Mouse (Mus musculus) liver, embryonic 12.5 days (tissue): ENCODE results near the gene Gjd2. TPM values are rescaled to one million over a fixed set of nuclear protein-coding genes. Genes with fewer than 3 reads are reported as not detected.

Source experiments
- ATAC-seq: fragments of 200-750 bp; cut with Nextera tagmentation; 2 replicates; pipeline ENCODE4 v1.8.0; 2017; ENCODE audit warnings: moderate number of reproducible peaks, mild to moderate bottlenecking, moderate library complexity
- H3K27ac ChIP-seq: fragments of 300-500 bp; sonication (generic); 2 replicates; pipeline ENCODE4 v1.5.1; 2016; ENCODE audit warnings: mild to moderate bottlenecking
- H3K27me3 ChIP-seq: fragments of 300-500 bp; sonication (generic); replicated peaks from 2 replicates; pipeline ENCODE4 v1.6.1; 2016; ENCODE audit warnings: mild to moderate bottlenecking, moderate library complexity
- H3K36me3 ChIP-seq: fragments of 300-500 bp; sonication (generic); 2 replicates; pipeline ENCODE4 v1.6.1; 2016; ENCODE audit warnings: mild to moderate bottlenecking, moderate library complexity
- H3K4me1 ChIP-seq: fragments of 300-500 bp; sonication (generic); 2 replicates; pipeline ENCODE4 v1.6.1; 2016
- H3K4me2 ChIP-seq: fragments of 300-500 bp; sonication (generic); 2 replicates; pipeline ENCODE4 v1.6.1; 2016; ENCODE audit warnings: mild to moderate bottlenecking, moderate library complexity
- H3K4me3 ChIP-seq: fragments of 300-500 bp; sonication (generic); 2 replicates; pipeline ENCODE4 v1.5.1; 2016; ENCODE audit warnings: mild to moderate bottlenecking, moderate library complexity
- H3K9ac ChIP-seq: fragments of 300-500 bp; sonication (generic); 2 replicates; pipeline ENCODE4 v1.6.1; 2016; ENCODE audit warnings: mild to moderate bottlenecking, moderate library complexity
- H3K9me3 ChIP-seq: fragments of 300-500 bp; sonication (generic); replicated peaks from 2 replicates; pipeline ENCODE4 v1.6.1; 2016; ENCODE audit warnings: mild to moderate bottlenecking, moderate library complexity
- WGBS: fragments of 180-500 bp; shearing (Covaris S2); methylation state at CpG from one replicate; pipeline ENCODE4 v1.1.7; 2016; ENCODE audit not compliant: insufficient replicate concordance; 5-methylcytosine and 5-hydroxymethylcytosine counted together
- polyA plus RNA-seq: library from polyadenylated mRNA; unstranded; fragments of >200 nt; fragmentation: Nextera tagmentation; extraction: Ambion mirVana; gene quantifications from 2 replicates; pipeline ENCODE4 v1.2.1, GENCODE M21; 2016

Gene Gjd2
- polyA plus RNA-seq: 0.04 TPM in 1 of 2 replicates, not detected in the other

GRCm38 (mm10) chr2:114013295-114013771, at the start of gene Gjd2:
TSS of gene Gjd2 (minus strand) at chr2:114013619.
- Histone ChIP-seq H3K4me1 (no peaks in the 10 kb centered on the region), H3K27ac (no peak within 1 kb of the TSS), H3K4me3 (peak within 1 kb of the TSS; percentile 35), H3K9ac (no peak within 1 kb of the TSS), H3K9me3 (no peaks in the 10 kb centered on the region), H3K4me2 (peak within 1 kb of the TSS; percentile 62), H3K27me3 (peaks cover 57% of the 10 kb centered on the region), H3K36me3 (no peaks in the 10 kb centered on the region)
- ATAC-seq: no peak
- 2% methylated on average over 60 of the region's 60 CpGs for WGBS

- Histone ChIP-seq H3K4me2 (no peak overlapping the region), H3K36me3 (no peaks in the 10 kb centered on the region), H3K27me3 (no peaks in the 10 kb centered on the region), H3K4me1 (no peaks in the 10 kb centered on the region), H3K9ac (no peak overlapping the region), H3K4me3 (no peak overlapping the region), H3K9me3 (no peaks in the 10 kb centered on the region), H3K27ac (no peak overlapping the region)
- no peak for ATAC-seq
- WGBS: 55% methylated on average over 6 of the region's 6 CpGs
Observed at GRCm38 (mm10) chr2:114060071-114060591, 46.7 kb upstream of the Gjd2 start.

DNA sequence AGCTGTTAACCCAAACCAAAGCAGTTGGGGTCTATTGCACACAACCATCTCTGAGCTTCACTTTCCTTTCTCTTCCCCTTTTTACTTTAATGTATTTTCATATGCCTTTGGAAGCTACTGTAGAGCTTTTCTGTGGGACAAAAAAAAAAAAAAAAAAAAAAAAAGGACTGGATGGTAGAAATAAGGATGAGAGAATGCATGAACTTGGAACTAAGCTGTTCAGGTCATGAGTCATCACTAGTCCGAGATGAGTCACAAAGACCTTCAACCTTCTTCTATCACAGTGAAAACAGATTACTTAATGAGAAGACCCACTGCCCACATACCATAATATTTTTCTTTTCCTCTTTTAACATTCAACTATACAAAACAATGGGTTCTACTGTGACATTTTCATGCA, 46.2 kb upstream of the Gjd2 start:
- Histone ChIP-seq H3K4me1 (no peaks in the 10 kb centered on the region), H3K9ac (no peak overlapping the region), H3K4me3 (no peak overlapping the region), H3K9me3 (no peaks in the 10 kb centered on the region), H3K4me2 (no peak overlapping the region), H3K27me3 (no peaks in the 10 kb centered on the region), H3K27ac (no peak overlapping the region), H3K36me3 (no peaks in the 10 kb centered on the region)
- WGBS: 59% methylated on average over 1 of the region's 1 CpGs
- no peak for ATAC-seq

- Histone ChIP-seq H3K9me3 (no peaks in the 10 kb centered on the region), H3K27me3 (no peaks in the 10 kb centered on the region), H3K27ac (no peak overlapping the region), H3K9ac (no peak overlapping the region), H3K4me2 (no peak overlapping the region), H3K4me1 (no peaks in the 10 kb centered on the region), H3K36me3 (no peaks in the 10 kb centered on the region), H3K4me3 (no peak overlapping the region)
- no peak for ATAC-seq
- WGBS: 81% methylated on average over 10 of the region's 10 CpGs
Observed at GRCm38 (mm10) chr2:114058226-114058796, 44.9 kb upstream of the Gjd2 start.

DNA sequence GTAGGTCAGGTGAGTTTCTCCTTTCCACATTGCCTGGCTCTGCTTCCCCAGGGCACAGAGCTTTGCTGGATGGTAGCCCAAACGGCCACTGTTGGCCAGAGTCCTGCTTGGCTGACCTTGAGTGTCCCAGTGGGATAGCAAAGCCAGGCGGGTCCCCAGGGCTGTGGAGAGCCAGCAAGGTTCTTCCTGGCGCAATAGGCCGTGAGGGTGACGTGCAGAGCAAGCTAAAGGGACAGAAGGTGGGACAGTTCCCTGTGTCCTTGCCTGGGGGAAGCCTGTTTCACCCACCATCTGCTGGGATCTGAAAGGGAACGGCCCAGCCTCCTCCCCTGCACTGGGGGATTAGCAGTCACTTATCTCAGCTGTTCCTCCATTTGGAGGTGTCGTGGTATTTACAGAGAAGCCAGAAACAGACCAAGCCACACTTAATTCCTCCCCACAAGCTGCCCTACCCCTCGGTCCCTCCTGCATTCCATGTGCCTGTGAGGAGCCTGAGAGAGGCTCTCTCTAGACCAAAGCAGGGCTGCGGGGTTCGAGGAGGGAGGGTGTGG, 44.0 kb upstream of the Gjd2 start:
- no peak overlapping the region for H3K4me3 ChIP-seq
- no peaks in the 10 kb centered on the region for H3K27me3 ChIP-seq
- H3K27ac ChIP-seq: no peak overlapping the region
- H3K36me3 ChIP-seq: no peaks in the 10 kb centered on the region
- H3K4me2 ChIP-seq: no peak overlapping the region
- WGBS: 27% methylated on average over 10 of the region's 10 CpGs
- no peaks in the 10 kb centered on the region for H3K9me3 ChIP-seq
- H3K9ac ChIP-seq: no peak overlapping the region
- ATAC-seq: 0 out of 2 replicates have a peak, but pooled peaks have one; percentile 18
- H3K4me1 ChIP-seq: no peaks in the 10 kb centered on the region

DNA sequence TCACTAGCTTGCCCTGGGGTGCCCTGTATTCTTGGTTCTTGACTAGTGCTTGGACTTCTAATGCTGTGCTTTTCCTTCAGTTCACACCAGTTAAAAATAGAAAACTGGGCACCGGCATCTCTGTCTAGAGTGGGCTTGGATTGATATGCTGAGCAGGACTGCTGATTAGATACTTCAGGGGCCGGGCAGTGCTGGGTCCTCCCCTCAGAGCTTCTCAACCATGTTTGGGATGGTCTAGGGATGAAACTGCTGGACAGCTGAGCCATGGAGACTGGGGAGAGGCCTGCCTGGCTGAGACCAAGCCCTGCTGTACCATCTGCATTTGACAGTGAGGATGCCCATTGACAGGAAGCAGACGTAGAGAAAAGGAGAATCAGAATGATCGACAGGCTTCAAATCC, 40.7 kb upstream of the Gjd2 start:
- no peak overlapping the region for H3K4me2 ChIP-seq
- H3K9ac ChIP-seq: no peak overlapping the region
- no peaks in the 10 kb centered on the region for H3K9me3 ChIP-seq
- no peaks in the 10 kb centered on the region for H3K36me3 ChIP-seq
- H3K4me1 ChIP-seq: no peaks in the 10 kb centered on the region
- no peak for ATAC-seq
- no peak overlapping the region for H3K4me3 ChIP-seq
- no peak overlapping the region for H3K27ac ChIP-seq
- no peaks in the 10 kb centered on the region for H3K27me3 ChIP-seq
- 66% methylated on average over 4 of the region's 4 CpGs for WGBS

GRCm38 (mm10) chr2:114052696-114053598, 39.5 kb upstream of the Gjd2 start, which contains the start of gene Actc1:
TSS of gene Actc1 (minus strand) at chr2:114053548.
- Histone ChIP-seq H3K9ac (no peak within 1 kb of the TSS), H3K4me3 (no peak within 1 kb of the TSS), H3K4me2 (no peak within 1 kb of the TSS), H3K4me1 (no peaks in the 10 kb centered on the region), H3K36me3 (no peaks in the 10 kb centered on the region), H3K27ac (no peak within 1 kb of the TSS), H3K27me3 (no peaks in the 10 kb centered on the region), H3K9me3 (no peaks in the 10 kb centered on the region)
- no peak for ATAC-seq
- 27% methylated on average over 13 of the region's 14 CpGs for WGBS

- Histone ChIP-seq H3K27me3 (no peaks in the 10 kb centered on the region), H3K36me3 (no peaks in the 10 kb centered on the region), H3K4me3 (no peak overlapping the region), H3K9ac (no peak overlapping the region), H3K4me1 (no peaks in the 10 kb centered on the region), H3K9me3 (no peaks in the 10 kb centered on the region), H3K4me2 (no peak overlapping the region), H3K27ac (no peak overlapping the region)
- ATAC-seq: no peak
- WGBS: 80% methylated on average over 14 of the region's 14 CpGs
Observed at GRCm38 (mm10) chr2:114051871-114052241, 38.4 kb upstream of the Gjd2 start.

DNA sequence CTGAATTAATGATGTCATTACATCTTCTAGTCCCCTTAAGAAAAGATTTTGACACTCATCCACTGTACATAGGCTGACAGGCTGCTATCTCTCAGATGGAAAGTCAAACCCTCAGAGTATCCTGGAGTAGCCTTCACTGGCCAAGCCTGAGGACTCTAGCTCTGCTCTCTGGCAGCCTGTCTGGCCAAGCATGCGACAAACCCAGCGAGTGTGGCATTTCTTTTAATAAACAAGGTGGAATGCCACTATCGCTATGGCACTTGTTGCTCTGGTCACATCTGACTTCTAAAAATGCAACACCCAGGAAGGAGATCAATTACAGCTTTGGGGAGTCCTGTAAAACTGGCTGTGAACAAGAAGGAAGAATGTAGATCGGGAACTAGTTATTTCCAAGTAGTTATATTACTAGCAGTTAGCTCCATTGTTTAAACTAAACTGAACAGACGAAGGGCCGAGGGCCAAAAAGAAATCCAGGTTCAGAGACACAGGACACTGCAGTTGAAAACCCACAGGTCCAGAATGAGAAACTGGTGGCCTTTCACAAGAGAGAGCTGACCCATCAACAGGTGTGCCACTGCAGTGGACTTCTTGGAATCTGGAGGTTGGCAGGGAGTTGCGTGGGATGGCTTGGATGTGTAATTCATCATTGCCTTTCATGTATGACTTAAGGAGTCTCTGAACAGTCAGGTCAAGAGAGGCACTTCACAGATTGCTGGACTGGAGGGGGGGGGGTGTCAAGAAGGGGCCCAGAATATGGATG, 37.9 kb upstream of the Gjd2 start:
- WGBS: 83% methylated on average over 7 of the region's 7 CpGs
- no peaks in the 10 kb centered on the region for H3K9me3 ChIP-seq
- no peak overlapping the region for H3K9ac ChIP-seq
- H3K27me3 ChIP-seq: no peaks in the 10 kb centered on the region
- no peak overlapping the region for H3K4me2 ChIP-seq
- H3K4me1 ChIP-seq: no peaks in the 10 kb centered on the region
- no peaks in the 10 kb centered on the region for H3K36me3 ChIP-seq
- H3K4me3 ChIP-seq: no peak overlapping the region
- ATAC-seq: no peak
- H3K27ac ChIP-seq: no peak overlapping the region

- no peak overlapping the region for H3K9ac ChIP-seq
- no peak for ATAC-seq
- H3K4me2 ChIP-seq: no peak overlapping the region
- no peak overlapping the region for H3K4me3 ChIP-seq
- no peak overlapping the region for H3K27ac ChIP-seq
- H3K36me3 ChIP-seq: no peaks in the 10 kb centered on the region
- no peaks in the 10 kb centered on the region for H3K9me3 ChIP-seq
- no peaks in the 10 kb centered on the region for H3K4me1 ChIP-seq
- H3K27me3 ChIP-seq: no peaks in the 10 kb centered on the region
- 75% methylated on average over 7 of the region's 7 CpGs for WGBS
Observed at GRCm38 (mm10) chr2:114050150-114050549, 36.7 kb upstream of the Gjd2 start.

- Histone ChIP-seq H3K27me3 (no peaks in the 10 kb centered on the region), H3K4me2 (no peak overlapping the region), H3K27ac (no peak overlapping the region), H3K36me3 (no peaks in the 10 kb centered on the region), H3K4me3 (no peak overlapping the region), H3K4me1 (no peaks in the 10 kb centered on the region), H3K9ac (no peak overlapping the region), H3K9me3 (no peaks in the 10 kb centered on the region)
- 78% methylated on average over 7 of the region's 7 CpGs for WGBS
- no peak for ATAC-seq
Observed at GRCm38 (mm10) chr2:114049372-114049771, 36.0 kb upstream of the Gjd2 start.
